In genomic region chrX:138960713-138961112, GRCm38 (mm10) we compare ENCODE assay signal across 13 mouse cellular contexts. TPM values are rescaled to one million over a fixed set of nuclear protein-coding genes. Genes with fewer than 3 reads are reported as not detected.
A peak's percentile ranks its signal among the peaks of the same experiment; 100 is the strongest.
DNase-seq lines count a peak whose midpoint lies in the region; TF ChIP-seq lines count a peak whose summit lies in the region.
"Had no signal": no experiment of that assay in that cellular context is flagged by ENCODE, and none has a peak within 500 bp of the region (broad histone marks: within the 10 kb centered on the region; RNA-seq: fewer than 3 reads in every experiment).

No protein-coding gene starts in this region.

- H3K4me1 ChIP-seq in kidney, adult 2 months (ENCODE audit: control insufficient read depth, insufficient read depth, low read length), result no peaks in the 10 kb centered on the region
- H3K4me1 ChIP-seq: forebrain, embryonic 13.5 days; lung, embryonic 15.5 days had no signal

- no peak overlapping the region for H3K4me3 ChIP-seq in kidney, adult 2 months (ENCODE audit: insufficient read depth, low read depth, low read length)
- H3K4me3 ChIP-seq: forebrain, embryonic 13.5 days; lung, embryonic 15.5 days had no signal

- no peak overlapping the region for H3K27ac ChIP-seq in kidney, adult 2 months (ENCODE audit: insufficient read depth, low read depth, low read length)
- H3K27ac ChIP-seq: forebrain, embryonic 13.5 days; kidney, postnatal 0 days; lung, embryonic 15.5 days had no signal

- no peaks in the 10 kb centered on the region for H3K27me3 ChIP-seq in kidney, adult 2 months (replicated peaks; ENCODE audit: control insufficient read depth, insufficient read depth, low read length)
- H3K27me3 ChIP-seq: forebrain, embryonic 13.5 days; lung, embryonic 15.5 days had no signal

- TF ChIP-seq POLR2A in kidney, adult 2 months (IDR thresholded peaks at IDR 0.05; ENCODE audit: low read depth, low read length), result no peak

- no peak for TF ChIP-seq CTCF in kidney, adult 2 months (conservative IDR thresholded peaks at IDR 0.05; ENCODE audit: insufficient read depth, insufficient read length, low read depth, low read length)

- 40% methylated on average over 3 of the region's 3 CpGs for WGBS in kidney, adult 2 months

- no peaks in the 10 kb centered on the region for H3K36me3 ChIP-seq in kidney, adult 2 months (ENCODE audit: control insufficient read depth, insufficient read depth, low read length)
- H3K36me3 ChIP-seq: lung, embryonic 15.5 days had no signal

- DNase-seq in cerebellum, postnatal 36 days, result peak; percentile 1 to 3
- no peak for DNase-seq in cerebellum, adult 11 months
- peak; percentile 0 for DNase-seq in kidney, postnatal 14 days
- no peak for DNase-seq in kidney, adult 2 months
- peak; percentile 1 for DNase-seq in 3T3-L1 (ENCODE audit: low read depth, low spot score)
- peak; percentile 22 for DNase-seq in embryo, embryonic 11.5 days (ENCODE audit: low read depth, low spot score)
- no peak for DNase-seq in frontal cortex, adult 2 months (ENCODE audit: extremely low spot score in 1 of 2, low spot score in 1 of 2)
- DNase-seq in layer of hippocampus, adult 9-11 months, result no peak
- DNase-seq: thymus, postnatal 25 days had no signal

RNA-seq across cellular contexts. Expression of gene Nrk, which starts 46.5 kb away (rescaled TPM):
- 0.02 and 0.04 TPM in 2 replicates for polyA plus RNA-seq in kidney, adult 2 months (2012; rRNA removed)
- 0.16 and 0.40 TPM in 2 replicates for polyA plus RNA-seq in frontal cortex, adult 2 months (2012; rRNA removed)
- polyA plus RNA-seq: Patski had no signal

Comparison
In these comparisons a context has a peak if more than half of its experiments do, and no peak if none do; other contexts are left out.
1. DNase-seq: peak in cerebellum, postnatal 36 days (2 of 2), kidney, postnatal 14 days (single experiment), 3T3-L1 (single experiment) and embryo, embryonic 11.5 days (single experiment); none in cerebellum, adult 11 months (single experiment), kidney, adult 2 months (single experiment), frontal cortex, adult 2 months (0 of 2) and layer of hippocampus, adult 9-11 months (single experiment).